Mouse (Mus musculus) embryonic facial prominence, embryonic 13.5 days (tissue): Measurements from ENCODE around the gene Dpep3. TPM values are rescaled to one million over a fixed set of nuclear protein-coding genes. Genes with fewer than 3 reads are reported as not detected.
"Not testable (repeated sequence)": the region's sequence is repeated elsewhere in the genome, so short reads cannot be mapped to it uniquely, and the experiment has no call there.

Experiments
- ATAC-seq: fragments of 200-750 bp; cut with Nextera tagmentation; 2 replicates; pipeline ENCODE4 v1.8.0; 2017; ENCODE audit warnings: low read depth; ENCODE audit not compliant: insufficient number of reproducible peaks, insufficient read depth, low FRiP score, low TSS enrichment
- H3K27ac ChIP-seq: fragments of 300-500 bp; sonication (generic); 2 replicates; pipeline ENCODE4 v1.5.1; 2015; ENCODE audit warnings: moderate library complexity, mild to moderate bottlenecking, inconsistent platforms
- H3K27me3 ChIP-seq: fragments of 300-500 bp; sonication (generic); 2 replicates; pipeline ENCODE4 v1.6.1; 2015; ENCODE audit warnings: mild to moderate bottlenecking, inconsistent platforms
- H3K36me3 ChIP-seq: fragments of 300-500 bp; sonication (generic); 2 replicates; pipeline ENCODE4 v1.6.1; 2015; ENCODE audit warnings: mild to moderate bottlenecking, inconsistent platforms
- H3K4me1 ChIP-seq: fragments of 300-500 bp; sonication (generic); 2 replicates; pipeline ENCODE4 v1.6.1; 2015; ENCODE audit warnings: inconsistent platforms
- H3K4me2 ChIP-seq: fragments of 300-500 bp; sonication (generic); 2 replicates; pipeline ENCODE4 v1.6.1; 2015; ENCODE audit warnings: moderate library complexity, mild to moderate bottlenecking, inconsistent platforms
- H3K4me3 ChIP-seq: fragments of 300-500 bp; sonication (generic); 2 replicates; pipeline ENCODE4 v1.5.1; 2015; ENCODE audit warnings: mild to moderate bottlenecking, inconsistent platforms
- H3K9ac ChIP-seq: fragments of 300-500 bp; sonication (generic); 2 replicates; pipeline ENCODE4 v1.6.1; 2015; ENCODE audit warnings: mild to moderate bottlenecking, inconsistent platforms
- H3K9me3 ChIP-seq: fragments of 300-500 bp; sonication (generic); 2 replicates; pipeline ENCODE4 v1.6.1; 2016; ENCODE audit warnings: inconsistent platforms
- WGBS: fragments of 180-500 bp; shearing (Covaris S2); methylation state at CpG from one replicate; pipeline ENCODE4 v1.1.7; 2015; ENCODE audit warnings: mixed read lengths; 5-methylcytosine and 5-hydroxymethylcytosine counted together
- polyA plus RNA-seq: library from polyadenylated mRNA; unstranded; fragments of >200 nt; fragmentation: Nextera tagmentation; extraction: Ambion mirVana; gene quantifications from 2 replicates; pipeline ENCODE4 v1.2.1, GENCODE M21; 2015

The Dpep3 gene
- polyA plus RNA-seq: not detected in 2 replicates

GRCm38 (mm10) chr8:105979325-105979724 lies at the start of gene Dpep3:
TSS of gene Dpep3 (minus strand) at chr8:105979429.
- 93% methylated on average over 15 of the region's 15 CpGs for WGBS
- 0 out of 2 replicates have a peak, but pooled peaks have one; percentile 20 for ATAC-seq
- Histone ChIP-seq H3K4me3 (no peak within 1 kb of the TSS), H3K27ac (no peak within 1 kb of the TSS), H3K9me3 (no peaks in the 10 kb centered on the region), H3K4me2 (no peak within 1 kb of the TSS), H3K36me3 (no peaks in the 10 kb centered on the region), H3K4me1 (no peaks in the 10 kb centered on the region), H3K27me3 (no peaks in the 10 kb centered on the region), H3K9ac (no peak within 1 kb of the TSS)

GRCm38 (mm10) chr8:106022483-106022882 lies 43.3 kb upstream of the Dpep3 start:
- Histone ChIP-seq H3K27ac (no peak overlapping the region), H3K36me3 (peaks cover 46% of the 10 kb centered on the region), H3K4me3 (no peak overlapping the region), H3K9ac (no peak overlapping the region), H3K4me2 (no peak overlapping the region), H3K9me3 (no peaks in the 10 kb centered on the region), H3K27me3 (no peaks in the 10 kb centered on the region), H3K4me1 (no peaks in the 10 kb centered on the region)
- ATAC-seq: no peak

GRCm38 (mm10) chr8:106018039-106018438 lies 38.8 kb upstream of the Dpep3 start:
- H3K9ac ChIP-seq: no peak overlapping the region
- 86% methylated on average over 3 of the region's 3 CpGs for WGBS
- no peak overlapping the region for H3K27ac ChIP-seq
- no peaks in the 10 kb centered on the region for H3K9me3 ChIP-seq
- H3K36me3 ChIP-seq: peaks cover 41% of the 10 kb centered on the region
- H3K4me3 ChIP-seq: no peak overlapping the region
- no peak for ATAC-seq
- no peak overlapping the region for H3K4me2 ChIP-seq
- no peaks in the 10 kb centered on the region for H3K27me3 ChIP-seq
- H3K4me1 ChIP-seq: no peaks in the 10 kb centered on the region

- peaks cover 41% of the 10 kb centered on the region for H3K36me3 ChIP-seq
These were observed 37.9 kb upstream of the Dpep3 start for GRCm38 (mm10) chr8:106017130-106017529.

GRCm38 (mm10) chr8:106016284-106016683 lies 37.1 kb upstream of the Dpep3 start:
- Histone ChIP-seq H3K4me1 (peaks cover 4% of the 10 kb centered on the region; the same call in 1 of the 2 replicates), H3K9me3 (no peaks in the 10 kb centered on the region), H3K27me3 (no peaks in the 10 kb centered on the region), H3K4me3 (no peak overlapping the region), H3K36me3 (peaks cover 37% of the 10 kb centered on the region), H3K4me2 (no peak overlapping the region), H3K9ac (no peak overlapping the region), H3K27ac (no peak overlapping the region)
- WGBS: 95% methylated on average over 6 of the region's 6 CpGs
- ATAC-seq: no peak

More at GRCm38 (mm10) chr8:106017130-106017529, 37.9 kb upstream of the Dpep3 start:
- no peaks in the 10 kb centered on the region for H3K9me3 ChIP-seq
- H3K4me3 ChIP-seq: no peak overlapping the region
- H3K4me2 ChIP-seq: no peak overlapping the region
- H3K4me1 ChIP-seq: no peaks in the 10 kb centered on the region
- no peak for ATAC-seq
- H3K9ac ChIP-seq: no peak overlapping the region
- WGBS: 91% methylated on average over 7 of the region's 7 CpGs
- no peaks in the 10 kb centered on the region for H3K27me3 ChIP-seq
- H3K27ac ChIP-seq: no peak overlapping the region

GRCm38 (mm10) chr8:106012203-106012602 lies 33.0 kb upstream of the Dpep3 start:
- 84% methylated on average over 8 of the region's 8 CpGs for WGBS
- Histone ChIP-seq H3K9ac (peak overlapping the region; percentile 95), H3K4me3 (peak overlapping the region; percentile 94), H3K4me1 (peaks cover 14% of the 10 kb centered on the region), H3K4me2 (peak overlapping the region; percentile 99), H3K36me3 (peaks cover 21% of the 10 kb centered on the region; the same call in 1 of the 2 replicates)
- not testable (repeated sequence) for H3K27me3 ChIP-seq, ATAC-seq, H3K27ac ChIP-seq, H3K9me3 ChIP-seq

GRCm38 (mm10) chr8:106011643-106011986 lies 32.4 kb upstream of the Dpep3 start, which contains the start of gene Ddx28:
TSS of gene Ddx28 (minus strand) at chr8:106011882.
- H3K27ac ChIP-seq: peak within 1 kb of the TSS; percentile 75; the same call in 1 of the 2 replicates
- no peaks in the 10 kb centered on the region for H3K27me3 ChIP-seq
- H3K4me2 ChIP-seq: peak within 1 kb of the TSS; percentile 99
- peak within 1 kb of the TSS; percentile 95 for H3K9ac ChIP-seq
- H3K4me1 ChIP-seq: peaks cover 14% of the 10 kb centered on the region
- H3K36me3 ChIP-seq: peaks cover 17% of the 10 kb centered on the region; the same call in 1 of the 2 replicates
- H3K9me3 ChIP-seq: no peaks in the 10 kb centered on the region
- ATAC-seq: no peak
- WGBS: under 1% methylated on average over 6 of the region's 6 CpGs
- H3K4me3 ChIP-seq: peak within 1 kb of the TSS; percentile 94

- Histone ChIP-seq H3K4me3 (peak overlapping the region; percentile 94), H3K36me3 (peaks cover 12% of the 10 kb centered on the region; the same call in 1 of the 2 replicates), H3K9me3 (no peaks in the 10 kb centered on the region), H3K9ac (peak overlapping the region; percentile 95), H3K4me2 (peak overlapping the region; percentile 99), H3K4me1 (peaks cover 14% of the 10 kb centered on the region), H3K27ac (peak overlapping the region; percentile 75; the same call in 1 of the 2 replicates), H3K27me3 (no peaks in the 10 kb centered on the region)
- ATAC-seq: peak; percentile 81
- 1% methylated on average over 74 of the region's 74 CpGs for WGBS
These were observed 31.8 kb upstream of the Dpep3 start for GRCm38 (mm10) chr8:106010748-106011642.

GRCm38 (mm10) chr8:106007891-106008290 lies 28.7 kb upstream of the Dpep3 start:
- H3K4me3 ChIP-seq, ATAC-seq, H3K27me3 ChIP-seq, H3K27ac ChIP-seq, H3K4me2 ChIP-seq, H3K9me3 ChIP-seq, H3K9ac ChIP-seq, H3K36me3 ChIP-seq: not testable (repeated sequence)
- peaks cover 14% of the 10 kb centered on the region for H3K4me1 ChIP-seq
- WGBS: 60% methylated on average over 3 of the region's 3 CpGs

- H3K4me3 ChIP-seq: no peak overlapping the region
- no peak overlapping the region for H3K4me2 ChIP-seq
- H3K36me3 ChIP-seq: peaks cover 8% of the 10 kb centered on the region; the same call in 1 of the 2 replicates
- H3K27ac ChIP-seq: no peak overlapping the region
- H3K9ac ChIP-seq: no peak overlapping the region
- no peaks in the 10 kb centered on the region for H3K9me3 ChIP-seq
- ATAC-seq: no peak
- H3K4me1 ChIP-seq: peaks cover 14% of the 10 kb centered on the region
- WGBS: 76% methylated on average over 3 of the region's 3 CpGs
- no peaks in the 10 kb centered on the region for H3K27me3 ChIP-seq
These were observed 27.9 kb upstream of the Dpep3 start for GRCm38 (mm10) chr8:106007135-106007534.

- Histone ChIP-seq H3K4me2 (no peak overlapping the region), H3K27me3 (no peaks in the 10 kb centered on the region), H3K9ac (no peak overlapping the region), H3K9me3 (no peaks in the 10 kb centered on the region), H3K4me3 (no peak overlapping the region), H3K4me1 (peaks cover 10% of the 10 kb centered on the region), H3K36me3 (peaks cover 8% of the 10 kb centered on the region; the same call in 1 of the 2 replicates), H3K27ac (no peak overlapping the region)
- WGBS: 89% methylated on average over 4 of the region's 4 CpGs
- no peak for ATAC-seq
These were observed 27.2 kb upstream of the Dpep3 start for GRCm38 (mm10) chr8:106006413-106006812.

- Histone ChIP-seq H3K27ac (no peak within 1 kb of the TSS), H3K27me3 (no peaks in the 10 kb centered on the region), H3K9me3 (no peaks in the 10 kb centered on the region), H3K4me2 (no peak within 1 kb of the TSS), H3K4me1 (peaks cover 10% of the 10 kb centered on the region), H3K9ac (no peak within 1 kb of the TSS), H3K36me3 (peaks cover 8% of the 10 kb centered on the region; the same call in 1 of the 2 replicates), H3K4me3 (no peak within 1 kb of the TSS)
- ATAC-seq: no peak
- 79% methylated on average over 4 of the region's 4 CpGs for WGBS
These were observed 26.6 kb upstream of the Dpep3 start, which contains the start of gene Dpep2nb for GRCm38 (mm10) chr8:106005875-106006274. TSS of gene Dpep2nb (minus strand) at chr8:106005975.
